13 mouse cellular contexts compared by ENCODE assay signal in the genomic region with DNA sequence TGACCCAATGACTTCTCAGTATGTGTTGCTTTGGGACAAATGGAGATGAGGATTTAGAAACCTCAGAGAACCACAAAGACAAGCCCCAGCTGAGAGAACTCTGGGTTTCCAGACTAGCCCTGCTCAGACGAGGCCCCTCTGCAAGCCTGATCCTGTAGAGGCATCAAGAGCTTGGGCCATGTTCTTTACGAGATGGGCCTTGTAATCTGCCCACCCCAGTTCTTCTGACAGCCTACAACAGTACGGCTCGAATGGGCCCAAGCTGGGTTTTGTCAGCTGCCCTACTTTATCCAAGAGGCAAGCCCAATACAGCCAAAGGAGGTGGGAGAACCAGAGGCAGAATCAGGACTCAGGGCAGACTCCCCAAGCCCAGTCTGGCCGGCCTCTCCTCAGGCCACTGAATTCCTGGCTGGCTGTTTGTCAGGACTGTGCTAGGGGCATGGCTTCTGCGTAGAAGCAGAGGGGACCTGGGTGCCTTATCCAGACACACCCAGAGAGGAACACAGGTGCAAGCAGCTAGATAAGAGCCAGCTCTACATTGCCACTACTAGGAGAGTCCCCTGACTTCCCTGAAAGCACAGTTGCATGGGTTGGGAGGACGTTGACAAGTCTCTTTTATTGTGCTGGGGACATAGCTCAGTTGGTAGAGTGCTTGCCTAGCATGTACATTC. TPM values are rescaled to one million over a fixed set of nuclear protein-coding genes. Genes with fewer than 3 reads are reported as not detected.
DNase-seq lines count a peak whose midpoint lies in the region; ATAC-seq and TF ChIP-seq lines count a peak whose summit lies in the region.
"Had no signal": no experiment of that assay in that cellular context is flagged by ENCODE, and none has a peak within 500 bp of the region (broad histone marks: within the 10 kb centered on the region; RNA-seq: fewer than 3 reads in every experiment).

No protein-coding gene starts in this region.

- peak overlapping the region; percentile 20; the same call in 1 of the 2 replicates for H3K4me2 ChIP-seq in lung, embryonic 14.5 days
- H3K4me2 ChIP-seq in embryonic facial prominence, embryonic 13.5 days, result no peak overlapping the region
- H3K4me2 ChIP-seq in liver, embryonic 12.5 days, result peak overlapping the region; percentile 76
- no peak overlapping the region for H3K4me2 ChIP-seq in stomach, embryonic 16.5 days (ENCODE audit: low read depth, low read length)

- H3K36me3 ChIP-seq in lung, embryonic 14.5 days (ENCODE audit: insufficient read depth), result peaks cover 37% of the 10 kb centered on the region
- peaks cover 41% of the 10 kb centered on the region for H3K36me3 ChIP-seq in embryonic facial prominence, embryonic 13.5 days
- H3K36me3 ChIP-seq in liver, embryonic 12.5 days, result peaks cover 67% of the 10 kb centered on the region
- H3K36me3 ChIP-seq in stomach, embryonic 16.5 days (ENCODE audit: control insufficient read depth, insufficient read depth, low read length), result peaks cover 5% of the 10 kb centered on the region; the same call in 1 of the 2 replicates

- 78% methylated on average over 7 of the region's 7 CpGs for WGBS in lung, embryonic 14.5 days
- WGBS in embryonic facial prominence, embryonic 13.5 days, result 81% methylated on average over 7 of the region's 7 CpGs
- WGBS in liver, embryonic 12.5 days (ENCODE audit: insufficient replicate concordance), result 16% methylated on average over 7 of the region's 7 CpGs
- 67% methylated on average over 7 of the region's 7 CpGs for WGBS in stomach, embryonic 16.5 days

- TF ChIP-seq CTCF in lung, embryonic 14.5 days (IDR thresholded peaks at IDR 0.05; ENCODE audit: low read depth), result no peak

- ATAC-seq in lung, embryonic 14.5 days (ENCODE audit: insufficient read depth), result no peak
- ATAC-seq in embryonic facial prominence, embryonic 13.5 days (ENCODE audit: insufficient number of reproducible peaks, insufficient read depth, low FRiP score, low TSS enrichment, low read depth), result no peak
- ATAC-seq in liver, embryonic 12.5 days, result peak; percentile 96
- peak; percentile 48; the same call in 1 of the 2 replicates for ATAC-seq in stomach, embryonic 16.5 days (ENCODE audit: insufficient read depth, low FRiP score)
- ATAC-seq in activated CD4-positive, CD25-positive, alpha-beta regulatory T cell, adult 4 months, result no peak

- H3K4me3 ChIP-seq in lung, embryonic 14.5 days (ENCODE audit: low read depth, low read length), result no peak overlapping the region
- H3K4me3 ChIP-seq in embryonic facial prominence, embryonic 13.5 days, result no peak overlapping the region
- peak overlapping the region; percentile 83 for H3K4me3 ChIP-seq in liver, embryonic 12.5 days
- H3K4me3 ChIP-seq in stomach, embryonic 16.5 days (replicated peaks; ENCODE audit: low read length), result no peak overlapping the region
- H3K4me3 ChIP-seq: left cerebral cortex, adult 2 months had no signal

- no peaks in the 10 kb centered on the region for H3K4me1 ChIP-seq in lung, embryonic 14.5 days (ENCODE audit: insufficient read depth)
- H3K4me1 ChIP-seq in embryonic facial prominence, embryonic 13.5 days, result peaks cover 18% of the 10 kb centered on the region
- H3K4me1 ChIP-seq in liver, embryonic 12.5 days, result peaks cover 74% of the 10 kb centered on the region
- peaks cover 20% of the 10 kb centered on the region for H3K4me1 ChIP-seq in stomach, embryonic 16.5 days (ENCODE audit: control insufficient read depth, insufficient read depth, low read length)

- no peak for DNase-seq in lung, embryonic 14.5 days
- no peak for DNase-seq in lung, adult 18-20 months
- DNase-seq in adrenal gland, postnatal 36 days, result no peak
- DNase-seq: adrenal gland, postnatal 25 days; heart, postnatal 36 days; kidney, postnatal 10 days; lung, postnatal 10 days; retina, postnatal 1 day had no signal

- no peak overlapping the region for H3K27ac ChIP-seq in lung, embryonic 14.5 days (ENCODE audit: low read depth)
- H3K27ac ChIP-seq in embryonic facial prominence, embryonic 13.5 days, result peak overlapping the region; percentile 28; the same call in 1 of the 2 replicates
- H3K27ac ChIP-seq in liver, embryonic 12.5 days, result peak overlapping the region; percentile 98
- peak overlapping the region; percentile 52 for H3K27ac ChIP-seq in stomach, embryonic 16.5 days (ENCODE audit: low read length)
- H3K27ac ChIP-seq: left cerebral cortex, adult 2 months had no signal

- H3K9me3 ChIP-seq in lung, embryonic 14.5 days (ENCODE audit: low read depth, low read length), result no peaks in the 10 kb centered on the region
- H3K9me3 ChIP-seq in embryonic facial prominence, embryonic 13.5 days, result no peaks in the 10 kb centered on the region
- H3K9me3 ChIP-seq in liver, embryonic 12.5 days (replicated peaks), result no peaks in the 10 kb centered on the region
- H3K9me3 ChIP-seq in stomach, embryonic 16.5 days (replicated peaks; ENCODE audit: control insufficient read depth, low read length), result no peaks in the 10 kb centered on the region

- H3K9ac ChIP-seq in lung, embryonic 14.5 days, result no peak overlapping the region; the same call in 1 of the 2 replicates
- peak overlapping the region; percentile 93; the same call in 1 of the 2 replicates for H3K9ac ChIP-seq in embryonic facial prominence, embryonic 13.5 days
- peak overlapping the region; percentile 95 for H3K9ac ChIP-seq in liver, embryonic 12.5 days
- H3K9ac ChIP-seq in stomach, embryonic 16.5 days (ENCODE audit: low read length), result peak overlapping the region; percentile 95; the same call in 1 of the 2 replicates

- H3K27me3 ChIP-seq in lung, embryonic 14.5 days (ENCODE audit: insufficient read depth, low read length), result no peaks in the 10 kb centered on the region
- H3K27me3 ChIP-seq in embryonic facial prominence, embryonic 13.5 days, result no peaks in the 10 kb centered on the region
- no peaks in the 10 kb centered on the region for H3K27me3 ChIP-seq in liver, embryonic 12.5 days (replicated peaks)
- H3K27me3 ChIP-seq in stomach, embryonic 16.5 days (ENCODE audit: control insufficient read depth, insufficient read depth, low read length), result no peaks in the 10 kb centered on the region

RNA-seq across cellular contexts. Expression of a gene that starts 2.7 kb away (rescaled TPM):
- 144 and 151 TPM in 2 replicates for polyA plus RNA-seq in lung, embryonic 14.5 days (2014; fragmentation: Nextera tagmentation; extraction: Ambion mirVana)
- 115 and 121 TPM in 2 replicates for polyA plus RNA-seq in embryonic facial prominence, embryonic 13.5 days (2015; fragmentation: Nextera tagmentation; extraction: Ambion mirVana)
- 314 and 322 TPM in 2 replicates for polyA plus RNA-seq in liver, embryonic 12.5 days (2016; fragmentation: Nextera tagmentation; extraction: Ambion mirVana)
- polyA plus RNA-seq in stomach, embryonic 16.5 days (2015; fragmentation: Nextera tagmentation; extraction: Ambion mirVana), result 121 and 145 TPM in 2 replicates
- polyA plus RNA-seq in activated CD4-positive, CD25-positive, alpha-beta regulatory T cell, adult 4 months (2017; shearing (Covaris generic)), result 10 to 100 TPM; 66.0 to 72.3 TPM
- total RNA-seq in adrenal gland, postnatal 36 days (2021), result 100 to 1,000 TPM; 177 to 218 TPM

RNA-seq across cellular contexts. Expression of a gene that starts 25.8 kb away (rescaled TPM):
- 93.1 and 93.6 TPM in 2 replicates for polyA plus RNA-seq in lung, embryonic 14.5 days (2014; fragmentation: Nextera tagmentation; extraction: Ambion mirVana)
- 60.1 and 65.1 TPM in 2 replicates for polyA plus RNA-seq in embryonic facial prominence, embryonic 13.5 days (2015; fragmentation: Nextera tagmentation; extraction: Ambion mirVana)
- polyA plus RNA-seq in liver, embryonic 12.5 days (2016; fragmentation: Nextera tagmentation; extraction: Ambion mirVana), result 58.6 and 59.9 TPM in 2 replicates
- polyA plus RNA-seq in stomach, embryonic 16.5 days (2015; fragmentation: Nextera tagmentation; extraction: Ambion mirVana), result 67.6 and 67.9 TPM in 2 replicates
- polyA plus RNA-seq in activated CD4-positive, CD25-positive, alpha-beta regulatory T cell, adult 4 months (2017; shearing (Covaris generic)), result 10 to 100 TPM; 66.3 to 74.8 TPM
- 10 to 100 TPM; 76.4 to 78.4 TPM for total RNA-seq in adrenal gland, postnatal 36 days (2021)

RNA-seq across cellular contexts. Expression of a gene that starts 25.9 kb away (rescaled TPM):
- polyA plus RNA-seq in lung, embryonic 14.5 days (2014; fragmentation: Nextera tagmentation; extraction: Ambion mirVana), result 41.6 and 47.3 TPM in 2 replicates
- polyA plus RNA-seq in embryonic facial prominence, embryonic 13.5 days (2015; fragmentation: Nextera tagmentation; extraction: Ambion mirVana), result 36.3 and 37.0 TPM in 2 replicates
- polyA plus RNA-seq in liver, embryonic 12.5 days (2016; fragmentation: Nextera tagmentation; extraction: Ambion mirVana), result 112 and 114 TPM in 2 replicates
- 29.6 and 35.2 TPM in 2 replicates for polyA plus RNA-seq in stomach, embryonic 16.5 days (2015; fragmentation: Nextera tagmentation; extraction: Ambion mirVana)
- polyA plus RNA-seq in activated CD4-positive, CD25-positive, alpha-beta regulatory T cell, adult 4 months (2017; shearing (Covaris generic)), result 100 to 1,000 TPM; 124 to 145 TPM
- 10 to 100 TPM; 19.1 to 40.5 TPM for total RNA-seq in adrenal gland, postnatal 36 days (2021)

Comparison
In these comparisons a context has a peak if more than half of its experiments do, and no peak if none do; other contexts are left out.
1. ATAC-seq: peak in liver, embryonic 12.5 days (single experiment) and stomach, embryonic 16.5 days (single experiment); none in lung, embryonic 14.5 days (single experiment), embryonic facial prominence, embryonic 13.5 days (single experiment) and activated CD4-positive, CD25-positive, alpha-beta regulatory T cell, adult 4 months (single experiment).
2. H3K4me2 ChIP-seq: peak in lung, embryonic 14.5 days (single experiment) and liver, embryonic 12.5 days (single experiment); none in embryonic facial prominence, embryonic 13.5 days (single experiment) and stomach, embryonic 16.5 days (single experiment).